Mouse (Mus musculus) kidney, embryonic 16.5 days (tissue): ENCODE data around the gene Slc9a3r2. TPM values are rescaled to one million over a fixed set of nuclear protein-coding genes. Genes with fewer than 3 reads are reported as not detected.

ENCODE experiments used
- microRNA-seq: library from miRNA; unstranded; fragments of <30 nt; microRNA quantifications from one replicate; pipeline ENCODE4, GENCODE M21; 2016
- polyA plus RNA-seq: library from polyadenylated mRNA; unstranded; fragments of >200 nt; fragmentation: Nextera tagmentation; extraction: Ambion mirVana; gene quantifications from 2 replicates; pipeline ENCODE4 v1.2.1, GENCODE M21; 2015

Gene Slc9a3r2
- polyA plus RNA-seq, 1 experiment from 2014 or later, result 120 TPM

Small RNA genes within 50 kb of the gene (microRNA-seq; reads per million reads assigned to microRNA genes)
- gene Gm24589, result 0.63 reads per million

Other genes starting within 250 kb of the Slc9a3r2 start
- 300 and 327 TPM in 2 replicates for gene Rnps1, start 235.8 kb downstream of the Slc9a3r2 start, polyA plus RNA-seq
- 141 and 143 TPM in 2 replicates for gene Eci1, start 223.7 kb downstream of the Slc9a3r2 start, polyA plus RNA-seq
- gene Dnase1l2, start 207.2 kb downstream of the Slc9a3r2 start, polyA plus RNA-seq, result 3.2 and 5.5 TPM in 2 replicates
- 38.1 TPM in 2 replicates for gene E4f1, start 180.0 kb downstream of the Slc9a3r2 start, polyA plus RNA-seq
- 55.5 and 55.6 TPM in 2 replicates for gene Pgp, start 179.9 kb downstream of the Slc9a3r2 start, polyA plus RNA-seq
- gene Bricd5, start 176.4 kb downstream of the Slc9a3r2 start, polyA plus RNA-seq, result 0.42 and 1.6 TPM in 2 replicates
- gene Mlst8, start 171.2 kb downstream of the Slc9a3r2 start, polyA plus RNA-seq, result 39.3 and 40.2 TPM in 2 replicates
- 1.5 and 2.2 TPM in 2 replicates for gene Caskin1, start 161.7 kb downstream of the Slc9a3r2 start, polyA plus RNA-seq
- 102 and 113 TPM in 2 replicates for gene Traf7, start 122.4 kb downstream of the Slc9a3r2 start, polyA plus RNA-seq
- gene Rab26, start 116.1 kb downstream of the Slc9a3r2 start, polyA plus RNA-seq, result 2.8 and 3.0 TPM in 2 replicates
- gene Pkd1, start 100.5 kb downstream of the Slc9a3r2 start, polyA plus RNA-seq, result 22.5 and 24.3 TPM in 2 replicates
- gene Tsc2, start 17.7 kb downstream of the Slc9a3r2 start, polyA plus RNA-seq, result 72.8 and 77.0 TPM in 2 replicates
- gene Nthl1, start 17.6 kb downstream of the Slc9a3r2 start, polyA plus RNA-seq, result 23.1 TPM in 2 replicates
- gene Npw, start 8.1 kb upstream of the Slc9a3r2 start, polyA plus RNA-seq, result 0.37 TPM in 1 of 2 replicates, not detected in the other
- 19.7 and 22.7 TPM in 2 replicates for gene Zfp598, start 19.4 kb upstream of the Slc9a3r2 start, polyA plus RNA-seq
- gene Syngr3, start 39.6 kb upstream of the Slc9a3r2 start, polyA plus RNA-seq, result 2.3 and 2.9 TPM in 2 replicates
- gene Gfer, start 45.8 kb upstream of the Slc9a3r2 start, polyA plus RNA-seq, result 44.4 and 45.3 TPM in 2 replicates
- 1.9 and 2.7 TPM in 2 replicates for gene Noxo1, start 45.9 kb upstream of the Slc9a3r2 start, polyA plus RNA-seq
- gene Tbl3, start 57.3 kb upstream of the Slc9a3r2 start, polyA plus RNA-seq, result 92.1 and 107 TPM in 2 replicates
- gene Rnf151, start 67.7 kb upstream of the Slc9a3r2 start, polyA plus RNA-seq, result 0.26 TPM in 1 of 2 replicates, not detected in the other
- gene Rps2, start 67.8 kb upstream of the Slc9a3r2 start, polyA plus RNA-seq, result 1,489 and 1,547 TPM in 2 replicates
- 258 and 262 TPM in 2 replicates for gene Ndufb10, start 74.2 kb upstream of the Slc9a3r2 start, polyA plus RNA-seq
- 0.15 TPM in 1 of 2 replicates, not detected in the other for gene Rpl3l, start 77.5 kb upstream of the Slc9a3r2 start, polyA plus RNA-seq
- gene Msrb1, start 86.3 kb upstream of the Slc9a3r2 start, polyA plus RNA-seq, result 33.3 and 33.8 TPM in 2 replicates
- gene Hs3st6, start 102.7 kb upstream of the Slc9a3r2 start, polyA plus RNA-seq, result 23.0 and 27.6 TPM in 2 replicates
- gene Meiob, start 154.0 kb upstream of the Slc9a3r2 start, polyA plus RNA-seq, result 0.11 TPM in 1 of 2 replicates, not detected in the other
- gene Hagh, start 189.8 kb upstream of the Slc9a3r2 start, polyA plus RNA-seq, result 63.4 and 75.6 TPM in 2 replicates
- 50.7 and 52.1 TPM in 2 replicates for gene Fahd1, start 200.0 kb upstream of the Slc9a3r2 start, polyA plus RNA-seq
- gene Igfals, start 215.7 kb upstream of the Slc9a3r2 start, polyA plus RNA-seq, result 3.0 and 3.1 TPM in 2 replicates
- 63.3 and 67.1 TPM in 2 replicates for gene Nubp2, start 236.0 kb upstream of the Slc9a3r2 start, polyA plus RNA-seq
- 46.2 and 50.4 TPM in 2 replicates for gene Spsb3, start 236.3 kb upstream of the Slc9a3r2 start, polyA plus RNA-seq
- gene Eme2, start 244.8 kb upstream of the Slc9a3r2 start, polyA plus RNA-seq, result 36.5 and 38.5 TPM in 2 replicates
- gene Mrps34, start 244.8 kb upstream of the Slc9a3r2 start, polyA plus RNA-seq, result 102 TPM in 2 replicates
- 78.1 and 86.1 TPM in 2 replicates for gene Nme3, start 246.2 kb upstream of the Slc9a3r2 start, polyA plus RNA-seq